Comparison of ENCODE assay signal across 12 mouse cellular contexts in the genomic region with DNA sequence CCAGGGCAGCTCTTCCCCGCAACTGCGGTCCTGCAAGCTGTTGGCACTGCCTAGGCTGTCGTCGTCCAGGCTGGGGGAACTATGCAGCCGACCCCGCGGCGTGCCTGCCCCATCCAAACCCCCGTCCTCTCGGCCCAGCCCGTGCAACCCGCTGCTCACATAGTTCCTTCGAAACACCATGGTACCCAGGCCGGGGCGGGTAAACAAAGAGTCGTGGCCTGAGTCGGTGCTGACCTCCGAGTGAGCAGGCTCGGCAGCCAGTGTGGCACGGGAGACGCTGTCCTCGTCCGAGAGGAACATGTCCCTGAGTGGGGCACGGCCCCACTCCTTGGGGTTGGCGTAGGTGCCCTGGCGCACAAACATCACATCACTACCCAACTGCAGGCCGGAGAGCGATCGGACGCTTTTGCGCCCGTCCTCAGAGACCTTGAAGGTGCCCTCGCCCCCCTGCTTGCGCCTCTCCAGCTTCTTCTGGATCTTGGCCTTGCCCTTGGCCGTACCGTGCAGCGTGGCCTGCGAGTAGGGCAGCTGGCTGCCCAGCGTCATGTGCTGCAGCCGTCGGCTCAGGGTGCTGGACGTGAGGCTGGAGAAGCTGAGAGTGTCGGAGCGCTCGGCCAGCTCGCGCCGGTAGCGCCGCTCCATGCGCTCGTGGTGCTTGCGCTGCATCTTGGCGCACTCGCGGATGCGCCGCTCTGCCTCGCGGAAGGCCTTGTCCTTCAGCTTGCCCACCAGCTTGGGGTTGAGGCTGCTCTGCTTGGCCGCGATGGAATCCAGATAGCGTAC. TPM values are rescaled to one million over a fixed set of nuclear protein-coding genes. Genes with fewer than 3 reads are reported as not detected.
DNase-seq lines count a peak whose midpoint lies in the region; ATAC-seq and TF ChIP-seq lines count a peak whose summit lies in the region.
"Had no signal": no experiment of that assay in that cellular context is flagged by ENCODE, and none has a peak within 500 bp of the region (broad histone marks: within the 10 kb centered on the region; RNA-seq: fewer than 3 reads in every experiment).

No protein-coding gene starts in this region.

- no peak for DNase-seq in intestine, embryonic 14.5 days (ENCODE audit: low spot score)
- peak; percentile 20 for DNase-seq in embryonic facial prominence, embryonic 11.5 days (ENCODE audit: low spot score)
- DNase-seq in midbrain, postnatal 0 days (ENCODE audit: low spot score), result peak; percentile 11
- DNase-seq in urinary bladder, adult 2 months (ENCODE audit: low spot score), result no peak
- DNase-seq in right cerebral cortex, adult 2 months (ENCODE audit: low spot score in 2 of 2), result no peak
- DNase-seq: liver, embryonic 13.5 days; spleen, adult 18-20 months had no signal

- H3K4me2 ChIP-seq in intestine, embryonic 14.5 days (ENCODE audit: low read length), result no peak overlapping the region
- no peak overlapping the region for H3K4me2 ChIP-seq in intestine, postnatal 0 days (replicated peaks; ENCODE audit: low read depth)
- no peak overlapping the region for H3K4me2 ChIP-seq in embryonic facial prominence, embryonic 11.5 days (ENCODE audit: low read depth, low read length)
- peak overlapping the region; percentile 13 for H3K4me2 ChIP-seq in hindbrain, embryonic 12.5 days (replicated peaks)
- 0 out of 2 replicates have a peak overlapping the region, but pooled peaks have one; percentile 2 for H3K4me2 ChIP-seq in midbrain, postnatal 0 days (ENCODE audit: low read depth, low read length, poor library complexity, severe bottlenecking)
- H3K4me2 ChIP-seq: liver, embryonic 13.5 days had no signal

- 0 out of 2 replicates have a peak overlapping the region, but pooled peaks have one; percentile 4 for H3K4me3 ChIP-seq in intestine, embryonic 14.5 days (ENCODE audit: low read depth, low read length)
- H3K4me3 ChIP-seq in intestine, postnatal 0 days (ENCODE audit: low read depth, low read length), result no peak overlapping the region
- H3K4me3 ChIP-seq in embryonic facial prominence, embryonic 11.5 days (ENCODE audit: low read depth, low read length), result no peak overlapping the region
- H3K4me3 ChIP-seq in hindbrain, embryonic 12.5 days, result peak overlapping the region; percentile 9
- 0 out of 2 replicates have a peak overlapping the region, but pooled peaks have one; percentile 9 for H3K4me3 ChIP-seq in midbrain, postnatal 0 days (ENCODE audit: low read depth, low read length)
- H3K4me3 ChIP-seq: layer of hippocampus, adult 2 months; liver, embryonic 13.5 days had no signal

- H3K27me3 ChIP-seq in intestine, embryonic 14.5 days (replicated peaks; ENCODE audit: control insufficient read depth, insufficient read depth, low read length), result peaks cover 96% of the 10 kb centered on the region
- H3K27me3 ChIP-seq in intestine, postnatal 0 days (replicated peaks; ENCODE audit: control insufficient read depth, insufficient read depth, low read length), result peaks cover 90% of the 10 kb centered on the region
- H3K27me3 ChIP-seq in embryonic facial prominence, embryonic 11.5 days (ENCODE audit: control insufficient read depth, insufficient read depth, low read length), result peaks cover 89% of the 10 kb centered on the region
- peaks cover 100% of the 10 kb centered on the region for H3K27me3 ChIP-seq in hindbrain, embryonic 12.5 days
- H3K27me3 ChIP-seq in midbrain, postnatal 0 days (ENCODE audit: insufficient read depth, low read length), result peaks cover 86% of the 10 kb centered on the region

- no peak overlapping the region for H3K27ac ChIP-seq in intestine, embryonic 14.5 days (ENCODE audit: low read depth)
- no peak overlapping the region for H3K27ac ChIP-seq in intestine, postnatal 0 days (ENCODE audit: low read depth, low read length)
- no peak overlapping the region for H3K27ac ChIP-seq in embryonic facial prominence, embryonic 11.5 days (replicated peaks; ENCODE audit: low read depth, low read length)
- H3K27ac ChIP-seq in hindbrain, embryonic 12.5 days, result no peak overlapping the region
- no peak overlapping the region for H3K27ac ChIP-seq in midbrain, postnatal 0 days (ENCODE audit: low read depth, low read length)
- H3K27ac ChIP-seq: layer of hippocampus, adult 2 months; liver, embryonic 13.5 days had no signal

- no peaks in the 10 kb centered on the region for H3K36me3 ChIP-seq in intestine, embryonic 14.5 days (ENCODE audit: control insufficient read depth, insufficient read depth, low read length)
- no peaks in the 10 kb centered on the region for H3K36me3 ChIP-seq in intestine, postnatal 0 days (ENCODE audit: control insufficient read depth, insufficient read depth)
- no peaks in the 10 kb centered on the region for H3K36me3 ChIP-seq in embryonic facial prominence, embryonic 11.5 days (replicated peaks; ENCODE audit: control insufficient read depth, insufficient read depth, low read depth, low read length)
- no peaks in the 10 kb centered on the region for H3K36me3 ChIP-seq in hindbrain, embryonic 12.5 days
- H3K36me3 ChIP-seq in midbrain, postnatal 0 days (ENCODE audit: insufficient read depth, low read length), result no peaks in the 10 kb centered on the region
- H3K36me3 ChIP-seq: liver, embryonic 13.5 days had no signal

- no peaks in the 10 kb centered on the region for H3K9me3 ChIP-seq in intestine, embryonic 14.5 days (ENCODE audit: control insufficient read depth, low read length)
- H3K9me3 ChIP-seq in intestine, postnatal 0 days (ENCODE audit: control insufficient read depth), result no peaks in the 10 kb centered on the region
- H3K9me3 ChIP-seq in embryonic facial prominence, embryonic 11.5 days (replicated peaks; ENCODE audit: control insufficient read depth, low read length), result no peaks in the 10 kb centered on the region
- H3K9me3 ChIP-seq in hindbrain, embryonic 12.5 days (replicated peaks), result no peaks in the 10 kb centered on the region
- no peaks in the 10 kb centered on the region for H3K9me3 ChIP-seq in midbrain, postnatal 0 days (ENCODE audit: low read length)
- H3K9me3 ChIP-seq: liver, embryonic 13.5 days had no signal

- TF ChIP-seq CTCF in intestine, postnatal 0 days (IDR thresholded peaks at IDR 0.05; ENCODE audit: low read depth), result no peak
- TF ChIP-seq CTCF in midbrain, postnatal 0 days (IDR thresholded peaks at IDR 0.05), result no peak

- ATAC-seq in intestine, embryonic 14.5 days (replicated peaks; ENCODE audit: low FRiP score, low TSS enrichment, low read depth), result no peak
- no peak for ATAC-seq in intestine, postnatal 0 days
- no peak for ATAC-seq in embryonic facial prominence, embryonic 11.5 days (replicated peaks; ENCODE audit: insufficient number of reproducible peaks, low FRiP score, low TSS enrichment, low read depth)
- ATAC-seq in hindbrain, embryonic 12.5 days (ENCODE audit: low FRiP score), result no peak
- ATAC-seq in midbrain, postnatal 0 days (ENCODE audit: low FRiP score), result no peak

- 4% methylated on average over 63 of the region's 63 CpGs for WGBS in intestine, embryonic 14.5 days
- 7% methylated on average over 63 of the region's 63 CpGs for WGBS in intestine, postnatal 0 days
- 3% methylated on average over 63 of the region's 63 CpGs for WGBS in embryonic facial prominence, embryonic 11.5 days
- 3% methylated on average over 63 of the region's 63 CpGs for WGBS in hindbrain, embryonic 12.5 days
- WGBS in midbrain, postnatal 0 days, result 3% methylated on average over 63 of the region's 63 CpGs

- peaks cover 4% of the 10 kb centered on the region for H3K4me1 ChIP-seq in intestine, embryonic 14.5 days (replicated peaks; ENCODE audit: control insufficient read depth, insufficient read depth, low read length)
- no peaks in the 10 kb centered on the region for H3K4me1 ChIP-seq in intestine, postnatal 0 days (replicated peaks; ENCODE audit: control insufficient read depth, insufficient read depth, low read length)
- H3K4me1 ChIP-seq in embryonic facial prominence, embryonic 11.5 days (ENCODE audit: control insufficient read depth, insufficient read depth, low read length), result no peaks in the 10 kb centered on the region
- H3K4me1 ChIP-seq in hindbrain, embryonic 12.5 days, result peaks cover 30% of the 10 kb centered on the region
- H3K4me1 ChIP-seq in midbrain, postnatal 0 days (ENCODE audit: insufficient read depth, low read length), result no peaks in the 10 kb centered on the region

- H3K9ac ChIP-seq in intestine, embryonic 14.5 days (ENCODE audit: low read length), result no peak overlapping the region
- no peak overlapping the region for H3K9ac ChIP-seq in intestine, postnatal 0 days (ENCODE audit: low read depth, low read length)
- H3K9ac ChIP-seq in embryonic facial prominence, embryonic 11.5 days (replicated peaks; ENCODE audit: low read length), result no peak overlapping the region
- peak overlapping the region; percentile 15; the same call in 1 of the 2 replicates for H3K9ac ChIP-seq in hindbrain, embryonic 12.5 days
- H3K9ac ChIP-seq in midbrain, postnatal 0 days (replicated peaks; ENCODE audit: low read length, poor library complexity, severe bottlenecking), result no peak overlapping the region
- H3K9ac ChIP-seq: liver, embryonic 13.5 days had no signal

RNA-seq across cellular contexts. Expression of a gene that starts 3.4 kb away (rescaled TPM):
- 0.14 TPM in 1 of 2 replicates, not detected in the other for polyA plus RNA-seq in intestine, embryonic 14.5 days (2014; fragmentation: Nextera tagmentation; extraction: Ambion mirVana)
- polyA plus RNA-seq in intestine, postnatal 0 days (2015; fragmentation: Nextera tagmentation; extraction: Ambion mirVana), result 0.05 and 0.09 TPM in 2 replicates
- polyA plus RNA-seq in embryonic facial prominence, embryonic 11.5 days (2014; fragmentation: Nextera tagmentation; extraction: Ambion mirVana), result not detected in 2 replicates
- not detected in 2 replicates for polyA plus RNA-seq in hindbrain, embryonic 12.5 days (2016; fragmentation: Nextera tagmentation; extraction: Ambion mirVana)
- 0.14 TPM in 1 of 2 replicates, not detected in the other for total RNA-seq in midbrain, postnatal 0 days (2014; rRNA removed)
- 0.21 and 0.32 TPM in 2 replicates for polyA plus RNA-seq in midbrain, postnatal 0 days (2015; fragmentation: Nextera tagmentation; extraction: Ambion mirVana)
- not detected in 2 replicates for polyA plus RNA-seq in urinary bladder, adult 2 months (2012; rRNA removed)
- polyA plus RNA-seq: embryonic facial prominence, embryonic 14.5 days had no signal

RNA-seq across cellular contexts. Expression of a gene that starts 11.5 kb away (rescaled TPM):
- not detected in 2 replicates for polyA plus RNA-seq in intestine, embryonic 14.5 days (2014; fragmentation: Nextera tagmentation; extraction: Ambion mirVana)
- 0.05 TPM in 1 of 2 replicates, not detected in the other for polyA plus RNA-seq in intestine, postnatal 0 days (2015; fragmentation: Nextera tagmentation; extraction: Ambion mirVana)
- polyA plus RNA-seq in embryonic facial prominence, embryonic 11.5 days (2014; fragmentation: Nextera tagmentation; extraction: Ambion mirVana), result not detected in 2 replicates
- polyA plus RNA-seq in hindbrain, embryonic 12.5 days (2016; fragmentation: Nextera tagmentation; extraction: Ambion mirVana), result not detected in 2 replicates
- total RNA-seq in midbrain, postnatal 0 days (2014; rRNA removed), result 0.05 and 1.5 TPM in 2 replicates
- polyA plus RNA-seq in midbrain, postnatal 0 days (2015; fragmentation: Nextera tagmentation; extraction: Ambion mirVana), result 0.15 and 0.22 TPM in 2 replicates
- polyA plus RNA-seq in urinary bladder, adult 2 months (2012; rRNA removed), result not detected in 2 replicates
- polyA plus RNA-seq: embryonic facial prominence, embryonic 14.5 days; heart, embryonic 16.5 days; liver, embryonic 13.5 days had no signal

RNA-seq across cellular contexts. Expression of a gene that starts 16.1 kb away (rescaled TPM):
- polyA plus RNA-seq in intestine, embryonic 14.5 days (2014; fragmentation: Nextera tagmentation; extraction: Ambion mirVana), result 0.36 and 0.65 TPM in 2 replicates
- polyA plus RNA-seq in intestine, postnatal 0 days (2015; fragmentation: Nextera tagmentation; extraction: Ambion mirVana), result 2.3 and 4.3 TPM in 2 replicates
- not detected in 2 replicates for polyA plus RNA-seq in embryonic facial prominence, embryonic 11.5 days (2014; fragmentation: Nextera tagmentation; extraction: Ambion mirVana)
- 0.13 and 0.17 TPM in 2 replicates for polyA plus RNA-seq in hindbrain, embryonic 12.5 days (2016; fragmentation: Nextera tagmentation; extraction: Ambion mirVana)
- 2.1 and 3.7 TPM in 2 replicates for total RNA-seq in midbrain, postnatal 0 days (2014; rRNA removed)
- polyA plus RNA-seq in midbrain, postnatal 0 days (2015; fragmentation: Nextera tagmentation; extraction: Ambion mirVana), result 1.8 and 2.1 TPM in 2 replicates
- polyA plus RNA-seq in urinary bladder, adult 2 months (2012; rRNA removed), result not detected in 2 replicates
- polyA plus RNA-seq: heart, embryonic 16.5 days; liver, embryonic 13.5 days had no signal

RNA-seq across cellular contexts. Expression of a gene that starts 21.0 kb away (rescaled TPM):
- 1.4 and 1.6 TPM in 2 replicates for polyA plus RNA-seq in intestine, embryonic 14.5 days (2014; fragmentation: Nextera tagmentation; extraction: Ambion mirVana)
- polyA plus RNA-seq in intestine, postnatal 0 days (2015; fragmentation: Nextera tagmentation; extraction: Ambion mirVana), result 0.26 and 0.55 TPM in 2 replicates
- polyA plus RNA-seq in embryonic facial prominence, embryonic 11.5 days (2014; fragmentation: Nextera tagmentation; extraction: Ambion mirVana), result 0.14 and 0.28 TPM in 2 replicates
- 0.13 and 0.25 TPM in 2 replicates for polyA plus RNA-seq in hindbrain, embryonic 12.5 days (2016; fragmentation: Nextera tagmentation; extraction: Ambion mirVana)
- 10.2 and 10.6 TPM in 2 replicates for total RNA-seq in midbrain, postnatal 0 days (2014; rRNA removed)
- 1.4 and 1.6 TPM in 2 replicates for polyA plus RNA-seq in midbrain, postnatal 0 days (2015; fragmentation: Nextera tagmentation; extraction: Ambion mirVana)
- 0.99 and 1.1 TPM in 2 replicates for polyA plus RNA-seq in urinary bladder, adult 2 months (2012; rRNA removed)

RNA-seq across cellular contexts. Expression of a gene that starts 41.6 kb away (rescaled TPM):
- 11.3 and 14.2 TPM in 2 replicates for polyA plus RNA-seq in intestine, embryonic 14.5 days (2014; fragmentation: Nextera tagmentation; extraction: Ambion mirVana)
- polyA plus RNA-seq in intestine, postnatal 0 days (2015; fragmentation: Nextera tagmentation; extraction: Ambion mirVana), result 8.0 and 8.2 TPM in 2 replicates
- 12.4 and 12.5 TPM in 2 replicates for polyA plus RNA-seq in embryonic facial prominence, embryonic 11.5 days (2014; fragmentation: Nextera tagmentation; extraction: Ambion mirVana)
- 15.4 and 18.0 TPM in 2 replicates for polyA plus RNA-seq in hindbrain, embryonic 12.5 days (2016; fragmentation: Nextera tagmentation; extraction: Ambion mirVana)
- 17.7 and 18.8 TPM in 2 replicates for total RNA-seq in midbrain, postnatal 0 days (2014; rRNA removed)
- polyA plus RNA-seq in midbrain, postnatal 0 days (2015; fragmentation: Nextera tagmentation; extraction: Ambion mirVana), result 14.8 and 16.7 TPM in 2 replicates
- 10.9 and 11.6 TPM in 2 replicates for polyA plus RNA-seq in urinary bladder, adult 2 months (2012; rRNA removed)

Comparison
In these comparisons a context has a peak if more than half of its experiments do, and no peak if none do; other contexts are left out.
1. H3K4me3 ChIP-seq: peak in intestine, embryonic 14.5 days (single experiment), hindbrain, embryonic 12.5 days (single experiment) and midbrain, postnatal 0 days (single experiment); none in intestine, postnatal 0 days (single experiment) and embryonic facial prominence, embryonic 11.5 days (single experiment).
2. DNase-seq: peak in embryonic facial prominence, embryonic 11.5 days (single experiment) and midbrain, postnatal 0 days (single experiment); none in intestine, embryonic 14.5 days (single experiment), urinary bladder, adult 2 months (single experiment) and right cerebral cortex, adult 2 months (0 of 2).
3. H3K4me2 ChIP-seq: peak in hindbrain, embryonic 12.5 days (single experiment) and midbrain, postnatal 0 days (single experiment); none in intestine, embryonic 14.5 days (single experiment), intestine, postnatal 0 days (single experiment) and embryonic facial prominence, embryonic 11.5 days (single experiment).